Mouse (Mus musculus) spleen, postnatal 36 days (tissue): ENCODE results near the gene Mmp12.
"Not testable (repeated sequence)": the region's sequence is repeated elsewhere in the genome, so short reads cannot be mapped to it uniquely, and the experiment has no call there.

Experiments
- DNase-seq, 2 experiments: peaks; one replicate each; pipeline ENCODE4 v3.0.0; 2022; ENCODE audit warnings: low spot score in 2 of 2, mixed read lengths in 1 of 2

The Mmp12 gene

GRCm38 (mm10) chr9:7344107-7344506 lies at the start of gene Mmp12:
TSS of gene Mmp12 (plus strand) at chr9:7344381.
- peak in 1 of 2 experiments; percentile 8 for DNase-seq

- no peak for DNase-seq
Measured at GRCm38 (mm10) chr9:7331847-7332246, 12.3 kb upstream of the Mmp12 start.

- DNase-seq, result no peak
Measured at GRCm38 (mm10) chr9:7335766-7336680, 8.2 kb upstream of the Mmp12 start.

GRCm38 (mm10) chr9:7336740-7337483 lies 7.3 kb upstream of the Mmp12 start:
- DNase-seq, result peak; percentile 25 to 27

- no peak for DNase-seq
Measured at GRCm38 (mm10) chr9:7345513-7345912, 1.3 kb downstream of the Mmp12 start.

- DNase-seq, result no peak
Measured at GRCm38 (mm10) chr9:7354535-7354934, 10.4 kb downstream of the Mmp12 start.

- DNase-seq, result no peak
Measured at GRCm38 (mm10) chr9:7387947-7388346, 43.8 kb downstream of the Mmp12 start, which contains the start of gene Mmp1b. TSS of gene Mmp1b (minus strand) at chr9:7388047.

- DNase-seq, result not testable (repeated sequence)
Measured at GRCm38 (mm10) chr9:7396556-7396955, 52.4 kb downstream of the Mmp12 start.
